Mouse (Mus musculus): ENCODE results near the gene Gm20388. TPM values are rescaled to one million over a fixed set of nuclear protein-coding genes. Genes with fewer than 3 reads are reported as not detected.

Gm20388 gene
- polyA plus RNA-seq, 1 experiment: 10.6 TPM

DNA sequence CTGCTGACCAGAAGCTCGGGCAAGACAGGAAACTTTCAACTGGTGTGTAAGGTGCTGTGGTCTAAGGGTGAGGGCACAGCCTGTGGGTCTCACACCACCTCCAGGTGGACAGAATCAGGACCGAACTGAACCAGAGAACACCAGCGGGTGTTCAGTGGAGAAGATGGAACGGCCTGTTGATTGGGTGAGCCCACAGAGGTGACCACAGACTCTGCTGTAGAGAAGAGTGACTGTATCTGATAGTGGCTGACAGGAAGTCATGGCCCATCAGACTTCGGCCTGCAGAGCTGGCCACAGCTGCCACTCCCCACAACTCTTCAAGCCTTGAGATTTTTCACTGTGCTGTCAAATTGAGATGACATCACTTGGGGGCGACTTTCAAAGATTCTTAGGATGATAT is 3808.6 kb downstream of the Gm20388 start:
- WGBS: 11% methylated on average over 6 of the region's 6 CpGs
- Histone ChIP-seq H3K4me1 (ENCODE audit: control insufficient read depth, insufficient read depth, low read length) (no peaks in the 10 kb centered on the region), H3K4me3 (replicated peaks; ENCODE audit: control insufficient read depth, low read depth, low read length) (no peak overlapping the region), H3K27ac (ENCODE audit: control insufficient read depth, insufficient read depth, low read depth, low read length, poor library complexity) (no peak overlapping the region)
- TF ChIP-seq POLR2A (IDR thresholded peaks at IDR 0.05; ENCODE audit: borderline replicate concordance, control insufficient read depth, low read depth, low read length): no peak
- no peak for TF ChIP-seq CTCF (IDR thresholded peaks at IDR 0.05; ENCODE audit: control insufficient read depth, insufficient read depth, low read length)

DNA sequence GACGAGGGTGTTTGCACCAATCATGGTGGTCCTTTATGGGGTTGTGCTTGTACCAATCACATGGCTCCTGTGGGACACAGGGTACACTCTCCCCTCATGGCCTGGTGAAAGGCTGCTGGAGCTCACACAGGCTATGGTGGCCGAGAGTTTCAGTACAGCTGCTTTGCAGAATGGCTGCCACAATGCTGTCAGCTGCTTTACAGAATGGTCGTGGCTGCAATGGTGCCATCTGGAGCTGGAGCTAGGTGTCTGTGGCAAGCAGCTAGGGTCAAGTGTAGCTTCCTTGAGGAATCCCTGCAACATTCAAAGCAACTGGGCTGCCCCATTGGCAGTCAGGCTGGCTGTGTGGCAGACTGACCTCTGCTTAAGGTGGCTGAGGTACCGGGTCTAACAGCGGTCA is 3809.2 kb downstream of the Gm20388 start:
- no peak overlapping the region for H3K27ac ChIP-seq (ENCODE audit: control insufficient read depth, insufficient read depth, low read depth, low read length, poor library complexity)
- no peaks in the 10 kb centered on the region for H3K4me1 ChIP-seq (ENCODE audit: control insufficient read depth, insufficient read depth, low read length)
- H3K4me3 ChIP-seq (replicated peaks; ENCODE audit: control insufficient read depth, low read depth, low read length): no peak overlapping the region
- 53% methylated on average over 5 of the region's 5 CpGs for WGBS
- TF ChIP-seq CTCF (IDR thresholded peaks at IDR 0.05; ENCODE audit: control insufficient read depth, insufficient read depth, low read length) (no peak), POLR2A (IDR thresholded peaks at IDR 0.05; ENCODE audit: borderline replicate concordance, control insufficient read depth, low read depth, low read length) (no peak)

DNA sequence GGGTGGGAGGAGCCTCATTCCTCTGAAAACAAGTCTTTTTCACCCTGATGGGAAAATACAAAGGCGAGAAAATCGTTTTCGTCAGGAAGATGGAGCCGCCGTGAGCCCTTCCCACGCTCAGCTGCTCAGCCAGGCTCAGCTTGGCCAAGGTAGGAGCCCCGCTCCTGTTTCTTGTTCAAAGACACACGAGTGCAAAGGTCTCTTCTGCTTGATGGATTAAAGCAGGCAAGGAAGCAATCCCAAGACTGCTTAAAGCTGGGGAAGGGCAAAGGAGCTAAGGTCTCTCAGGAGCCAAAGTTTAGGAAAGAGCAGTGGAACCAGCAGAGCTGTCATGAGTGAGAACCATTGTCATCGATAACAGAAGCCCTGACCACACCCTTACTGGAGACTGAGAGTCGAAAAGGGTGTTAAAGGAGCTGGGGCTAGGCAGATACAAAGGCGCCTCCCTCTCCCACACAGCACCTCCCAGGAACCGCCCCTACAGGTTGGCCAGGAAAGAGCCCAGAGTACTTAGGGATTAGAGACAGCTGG is 3809.9 kb downstream of the Gm20388 start:
- H3K4me3 ChIP-seq (replicated peaks; ENCODE audit: control insufficient read depth, low read depth, low read length): no peak overlapping the region
- TF ChIP-seq POLR2A (IDR thresholded peaks at IDR 0.05; ENCODE audit: borderline replicate concordance, control insufficient read depth, low read depth, low read length) (no peak), CTCF (IDR thresholded peaks at IDR 0.05; ENCODE audit: control insufficient read depth, insufficient read depth, low read length) (no peak)
- no peaks in the 10 kb centered on the region for H3K4me1 ChIP-seq (ENCODE audit: control insufficient read depth, insufficient read depth, low read length)
- 25% methylated on average over 12 of the region's 12 CpGs for WGBS
- no peak overlapping the region for H3K27ac ChIP-seq (ENCODE audit: control insufficient read depth, insufficient read depth, low read depth, low read length, poor library complexity)

DNA sequence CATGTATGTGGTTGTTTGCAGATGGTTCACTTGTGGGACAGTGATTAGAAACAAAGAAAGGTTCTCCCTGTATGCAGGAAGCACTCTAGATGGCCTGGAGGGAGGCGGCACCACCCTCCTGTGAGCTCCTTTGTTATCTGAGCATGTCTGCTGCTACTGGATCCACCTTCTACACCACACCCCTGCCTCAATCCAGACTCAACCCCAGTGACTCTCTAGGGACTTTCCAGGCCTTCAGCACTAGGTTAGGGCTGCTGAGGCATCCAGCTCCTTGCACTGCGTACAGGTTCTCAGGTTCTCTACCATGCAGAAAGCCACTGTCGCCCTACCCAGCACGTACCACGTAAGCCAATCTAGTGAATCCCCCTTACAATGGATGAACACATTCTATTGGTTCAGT is 3811.6 kb downstream of the Gm20388 start:
- TF ChIP-seq CTCF (IDR thresholded peaks at IDR 0.05; ENCODE audit: control insufficient read depth, insufficient read depth, low read length): no peak
- no peak for TF ChIP-seq POLR2A (IDR thresholded peaks at IDR 0.05; ENCODE audit: borderline replicate concordance, control insufficient read depth, low read depth, low read length)
- H3K4me3 ChIP-seq (replicated peaks; ENCODE audit: control insufficient read depth, low read depth, low read length): no peak overlapping the region
- H3K4me1 ChIP-seq (ENCODE audit: control insufficient read depth, insufficient read depth, low read length): no peaks in the 10 kb centered on the region
- no peak overlapping the region for H3K27ac ChIP-seq (ENCODE audit: control insufficient read depth, insufficient read depth, low read depth, low read length, poor library complexity)
- 76% methylated on average over 5 of the region's 5 CpGs for WGBS

DNA sequence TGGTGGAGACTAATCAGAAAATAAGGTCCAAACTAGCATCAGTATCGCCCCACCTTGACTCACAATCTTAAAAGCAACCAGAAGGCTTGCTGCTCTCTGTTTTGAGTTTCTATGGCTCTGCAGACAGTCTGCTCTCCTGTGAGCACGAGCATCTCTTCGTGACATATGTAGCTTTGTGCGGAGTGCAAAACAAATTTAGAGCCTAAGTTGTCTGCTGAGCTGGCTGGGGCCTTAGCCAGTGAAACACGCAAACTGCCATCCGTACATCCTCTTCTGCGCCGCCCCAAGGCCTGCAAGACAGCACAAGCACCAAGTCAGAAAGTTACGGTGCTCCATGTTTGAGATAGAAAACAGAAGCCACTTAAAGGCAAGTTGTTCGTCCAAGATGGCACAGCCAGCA is 3814.1 kb downstream of the Gm20388 start:
- Histone ChIP-seq H3K4me3 (replicated peaks; ENCODE audit: control insufficient read depth, low read depth, low read length) (no peak overlapping the region), H3K27ac (ENCODE audit: control insufficient read depth, insufficient read depth, low read depth, low read length, poor library complexity) (no peak overlapping the region), H3K4me1 (ENCODE audit: control insufficient read depth, insufficient read depth, low read length) (no peaks in the 10 kb centered on the region)
- WGBS: 88% methylated on average over 10 of the region's 10 CpGs
- no peak for TF ChIP-seq POLR2A (IDR thresholded peaks at IDR 0.05; ENCODE audit: borderline replicate concordance, control insufficient read depth, low read depth, low read length)
- no peak for TF ChIP-seq CTCF (IDR thresholded peaks at IDR 0.05; ENCODE audit: control insufficient read depth, insufficient read depth, low read length)

DNA sequence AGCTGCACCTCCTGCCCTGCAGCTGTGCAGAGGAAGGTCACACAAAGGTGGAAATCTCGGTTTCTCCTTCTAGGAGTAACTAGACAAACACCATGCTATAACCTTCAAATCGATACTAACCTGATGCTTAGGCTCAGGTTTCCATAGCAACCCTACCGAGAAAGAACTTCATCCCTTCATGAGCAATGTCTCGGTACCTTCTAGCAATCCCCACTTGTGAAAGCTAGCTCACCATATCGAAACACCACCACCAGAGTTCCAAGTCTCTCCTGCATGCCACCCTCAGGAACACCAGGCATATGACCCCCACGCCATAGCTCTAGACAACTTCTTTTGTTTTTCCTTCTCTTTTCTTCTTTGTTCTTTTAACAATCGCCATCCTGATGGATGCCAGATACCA is 3814.6 kb downstream of the Gm20388 start:
- WGBS: 79% methylated on average over 7 of the region's 7 CpGs
- no peak overlapping the region for H3K27ac ChIP-seq (ENCODE audit: control insufficient read depth, insufficient read depth, low read depth, low read length, poor library complexity)
- no peaks in the 10 kb centered on the region for H3K4me1 ChIP-seq (ENCODE audit: control insufficient read depth, insufficient read depth, low read length)
- no peak overlapping the region for H3K4me3 ChIP-seq (replicated peaks; ENCODE audit: control insufficient read depth, low read depth, low read length)
- TF ChIP-seq CTCF (IDR thresholded peaks at IDR 0.05; ENCODE audit: control insufficient read depth, insufficient read depth, low read length) (no peak), POLR2A (IDR thresholded peaks at IDR 0.05; ENCODE audit: borderline replicate concordance, control insufficient read depth, low read depth, low read length) (no peak)

DNA sequence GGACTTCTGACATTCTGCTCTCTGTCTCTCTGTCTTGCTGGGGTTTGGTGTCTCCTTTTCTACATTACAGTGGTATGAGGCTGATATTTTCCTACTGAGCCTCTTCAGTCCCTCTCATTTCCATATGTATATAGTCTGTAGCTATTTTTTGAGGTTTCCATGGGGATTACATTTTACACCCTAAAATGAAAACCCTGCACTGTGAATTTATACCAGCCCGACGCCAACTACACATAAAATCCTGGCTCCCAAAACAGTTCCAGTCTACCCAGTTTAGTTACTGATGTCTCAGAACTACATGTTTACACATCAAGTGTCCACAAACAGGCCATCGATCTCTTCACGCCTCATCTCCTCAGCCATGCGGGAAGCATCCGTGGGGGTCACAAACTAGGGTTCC is 3816.1 kb downstream of the Gm20388 start:
- H3K27ac ChIP-seq (ENCODE audit: control insufficient read depth, insufficient read depth, low read depth, low read length, poor library complexity): no peak overlapping the region
- TF ChIP-seq POLR2A (IDR thresholded peaks at IDR 0.05; ENCODE audit: borderline replicate concordance, control insufficient read depth, low read depth, low read length): no peak
- no peak for TF ChIP-seq CTCF (IDR thresholded peaks at IDR 0.05; ENCODE audit: control insufficient read depth, insufficient read depth, low read length)
- H3K4me3 ChIP-seq (replicated peaks; ENCODE audit: control insufficient read depth, low read depth, low read length): no peak overlapping the region
- 86% methylated on average over 6 of the region's 6 CpGs for WGBS
- no peaks in the 10 kb centered on the region for H3K4me1 ChIP-seq (ENCODE audit: control insufficient read depth, insufficient read depth, low read length)

DNA sequence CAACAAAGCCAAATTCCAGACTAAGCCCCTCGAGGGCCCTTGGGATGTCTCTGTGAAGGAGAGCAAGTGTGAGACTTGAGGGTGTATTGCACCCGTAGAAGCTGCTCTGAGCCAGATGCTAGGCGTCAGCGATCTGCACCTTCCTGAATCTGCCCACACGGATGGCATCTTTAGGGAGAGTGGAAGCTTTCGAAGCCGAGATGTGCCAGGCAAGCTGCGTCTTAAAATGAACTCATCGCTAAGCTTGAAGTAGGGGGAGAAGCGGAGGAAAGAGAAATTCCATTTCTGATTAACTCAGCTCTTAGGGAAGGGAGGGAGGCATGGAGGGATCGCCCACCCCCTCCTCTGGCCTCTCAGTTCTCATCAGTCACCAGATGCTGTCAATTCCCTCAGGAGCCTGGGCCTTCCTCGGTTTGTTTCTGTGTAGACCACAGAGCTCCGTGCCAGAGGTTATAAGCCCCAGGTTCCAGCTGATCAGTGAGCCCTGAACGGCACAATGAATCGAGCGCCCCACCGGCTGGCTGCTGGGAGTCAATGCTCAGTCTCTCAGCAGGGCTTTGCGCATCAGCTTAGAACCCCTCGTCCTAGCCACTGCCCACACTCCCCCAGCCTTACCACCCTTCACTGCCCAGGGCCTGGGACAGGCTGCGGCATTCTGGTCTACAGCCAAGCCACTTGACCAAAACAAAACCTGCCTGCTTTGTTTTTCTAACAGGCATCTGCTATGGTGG is 3818.6 kb downstream of the Gm20388 start:
- TF ChIP-seq POLR2A (IDR thresholded peaks at IDR 0.05; ENCODE audit: borderline replicate concordance, control insufficient read depth, low read depth, low read length): no peak
- no peak for TF ChIP-seq CTCF (IDR thresholded peaks at IDR 0.05; ENCODE audit: control insufficient read depth, insufficient read depth, low read length)
- 39% methylated on average over 20 of the region's 20 CpGs for WGBS
- Histone ChIP-seq H3K4me1 (ENCODE audit: control insufficient read depth, insufficient read depth, low read length) (no peaks in the 10 kb centered on the region), H3K27ac (ENCODE audit: control insufficient read depth, insufficient read depth, low read depth, low read length, poor library complexity) (no peak overlapping the region), H3K4me3 (replicated peaks; ENCODE audit: control insufficient read depth, low read depth, low read length) (no peak overlapping the region)

All from bone marrow, adult 2 months (tissue).